Mouse (Mus musculus) activated CD4-positive, CD25-positive, alpha-beta regulatory T cell, adult 9 weeks (primary cell): ENCODE results near the gene Tmc6. TPM values are rescaled to one million over a fixed set of nuclear protein-coding genes. Genes with fewer than 3 reads are reported as not detected.

Experiments
- polyA plus RNA-seq: library from polyadenylated mRNA; unstranded; fragments of 100-300 nt; shearing (Covaris generic); gene quantifications from one replicate; pipeline ENCODE4 v1.2.1, GENCODE M21; 2017

Gene Tmc6
- polyA plus RNA-seq = 164 TPM

DNA sequence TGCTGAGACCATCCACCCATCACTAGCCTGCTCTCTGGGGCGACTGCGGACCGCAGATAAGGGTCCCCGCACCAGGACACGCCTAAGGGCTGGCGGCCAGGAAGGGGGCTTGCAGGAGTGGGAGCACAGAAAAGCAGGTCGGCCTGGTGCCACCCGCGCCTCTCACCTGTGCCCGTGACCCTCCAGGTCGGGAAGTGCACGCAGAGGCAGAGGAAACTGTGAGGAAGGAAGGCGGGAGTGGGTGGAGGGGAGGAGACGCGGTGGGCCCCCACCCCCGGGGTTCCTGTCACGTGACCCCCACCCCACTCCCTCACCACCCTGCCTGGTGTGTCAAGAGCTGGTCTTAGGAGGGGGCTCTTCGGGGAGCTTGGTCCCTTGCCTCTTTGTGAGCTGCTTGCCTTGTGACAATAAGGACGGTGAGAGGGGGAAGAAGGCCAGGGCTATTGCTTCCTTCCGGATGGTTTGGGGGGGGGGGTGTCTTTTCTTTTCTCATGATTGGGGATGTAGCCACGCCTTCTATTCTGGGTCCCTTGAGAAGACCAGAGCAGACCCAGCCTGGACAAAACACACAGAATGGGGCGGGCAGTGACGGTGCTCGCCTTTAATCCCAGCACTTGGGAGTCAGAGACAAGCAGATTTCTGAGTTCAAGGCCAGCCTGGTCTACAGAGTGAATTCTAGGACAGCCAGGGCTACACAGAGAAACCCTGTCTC lies at the start of gene Tmc6, which contains the start of gene Tmc8:
TSS of gene Tmc6 (minus strand) at position 206 of the 712 bp plus-strand sequence.
TSS of gene Tmc8 (plus strand) at position 84 of the 712 bp plus-strand sequence.

DNA sequence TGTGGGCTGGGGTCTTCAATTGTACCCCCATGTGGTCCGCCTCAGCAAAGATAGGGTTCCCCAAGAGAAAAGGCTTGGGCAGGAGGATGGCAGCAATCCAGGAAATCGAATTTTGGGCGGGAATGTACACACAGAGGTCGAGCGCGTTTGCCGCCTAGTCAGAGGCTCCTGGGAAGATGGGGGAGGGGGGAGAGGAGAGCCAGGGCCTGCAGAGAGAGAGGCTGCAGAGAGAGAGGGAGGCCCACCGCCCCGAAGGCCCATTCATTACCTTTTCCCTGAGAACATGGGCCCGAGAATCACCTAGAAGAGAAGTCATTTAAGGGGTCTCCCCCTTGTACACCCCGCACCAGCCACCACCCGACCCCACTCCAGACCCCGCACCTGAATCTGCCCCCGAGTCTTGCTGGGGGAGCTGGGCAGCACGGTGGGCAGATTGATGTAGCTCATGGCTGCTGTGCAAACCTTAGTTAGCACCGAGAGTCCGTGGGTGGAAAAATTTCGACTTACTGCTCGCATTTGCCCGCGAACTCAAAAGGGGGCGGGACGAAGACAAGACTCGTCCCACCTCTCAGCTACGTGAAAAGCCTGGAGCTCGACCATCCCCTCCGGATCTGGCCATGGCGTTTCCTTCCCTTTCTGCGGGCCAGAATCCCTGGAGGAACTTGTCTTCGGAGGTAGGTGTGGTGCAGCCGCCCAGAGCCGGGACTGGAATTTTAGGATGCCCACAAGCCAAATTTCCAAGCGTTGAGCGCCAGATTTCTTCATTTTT lies 43.5 kb upstream of the Tmc6 start, which contains the start of the genes Afmid and Tk1:
TSS of gene Afmid (plus strand) at position 592 of the 769 bp plus-strand sequence.
TSS of gene Tk1 (minus strand) at position 760 of the 769 bp plus-strand sequence.

DNA sequence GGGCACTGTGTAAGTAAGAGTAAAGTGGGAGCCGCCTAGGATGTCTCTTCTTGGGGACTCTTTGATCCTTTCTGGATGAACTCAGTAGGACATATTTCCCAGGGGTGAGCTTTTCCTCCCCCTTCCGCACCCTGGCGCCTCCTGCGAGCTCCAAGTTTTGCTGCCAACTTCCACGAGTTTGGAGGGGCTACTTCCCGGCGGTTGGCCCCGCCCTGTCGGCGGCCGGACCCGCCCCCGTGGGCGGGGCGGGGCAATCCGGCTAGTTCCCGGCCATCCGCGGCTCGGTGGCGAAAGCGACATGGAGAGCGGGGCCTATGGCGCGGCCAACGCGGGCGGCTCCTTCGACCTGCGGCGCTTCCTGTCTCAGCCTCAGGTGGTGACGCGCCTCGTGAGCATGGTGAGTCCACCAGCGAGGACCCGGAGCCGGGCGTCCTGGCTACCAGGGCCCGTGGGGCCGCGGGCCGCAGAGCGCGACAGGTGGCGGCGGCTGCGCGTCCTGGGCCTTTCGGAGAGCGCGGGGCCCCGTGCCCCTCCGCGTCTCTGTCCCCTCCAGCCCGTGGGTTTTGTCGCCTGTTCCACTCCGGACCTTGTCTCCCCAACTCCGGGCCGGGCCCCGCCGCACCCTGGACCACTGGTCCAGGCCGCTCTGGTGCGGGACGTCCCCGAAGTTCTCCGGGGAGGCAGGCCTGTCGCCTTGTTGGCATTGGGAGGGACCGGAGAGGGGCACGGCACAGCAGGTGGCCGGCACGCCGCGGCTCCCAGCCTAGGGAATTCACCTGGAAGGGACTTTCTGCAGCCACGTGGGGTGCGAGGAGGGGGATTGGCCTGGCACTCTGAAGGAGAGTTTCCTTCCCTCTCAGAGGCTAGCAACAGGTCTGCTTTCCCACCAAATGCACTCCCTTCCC lies 27.7 kb upstream of the Tmc6 start, which contains the start of the genes Gm20708 and Syngr2:
TSS of gene Gm20708 (plus strand) at position 262 of the 905 bp plus-strand sequence.
TSS of gene Syngr2 (plus strand) at position 262 of the 905 bp plus-strand sequence.

DNA sequence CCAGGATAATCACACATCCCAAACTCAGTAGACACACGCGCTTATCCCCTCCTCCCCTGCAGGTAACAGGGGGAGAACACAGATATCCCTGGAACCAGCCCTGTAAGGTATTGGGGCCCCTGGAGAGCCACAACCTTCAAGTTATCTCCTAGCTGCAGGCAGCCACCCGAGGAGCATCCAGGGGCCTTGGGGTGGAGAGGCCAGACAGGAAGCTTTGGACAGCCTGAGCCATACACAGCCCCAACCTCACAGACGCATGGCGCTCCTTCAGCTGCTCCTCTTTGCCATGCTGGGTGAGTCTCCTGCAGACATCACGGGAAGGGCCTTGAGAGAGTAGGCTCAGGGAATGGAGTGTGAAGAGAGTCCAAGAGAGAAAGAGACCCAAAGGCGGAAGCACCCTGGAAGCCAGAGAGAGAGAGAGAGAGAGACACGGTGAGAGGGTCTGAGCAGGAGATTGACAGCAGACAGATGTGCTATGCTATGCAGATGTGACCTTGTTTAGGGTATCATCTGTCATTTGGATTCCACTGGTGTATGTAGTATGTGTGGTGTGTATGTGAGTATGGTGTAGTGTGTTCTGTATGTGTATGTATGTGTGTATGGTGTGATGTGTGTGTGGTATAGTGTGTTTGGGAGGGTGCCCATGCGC lies 15.6 kb upstream of the Tmc6 start, which contains the start of gene 6030468B19Rik:
TSS of gene 6030468B19Rik (plus strand) at position 150 of the 649 bp plus-strand sequence.

Other genes starting within 250 kb of the Tmc6 start
- 8.4 TPM for gene Tnrc6c, start 127.9 kb downstream of the Tmc6 start, polyA plus RNA-seq
- gene Tmc8, start 122 bp downstream of the Tmc6 start, polyA plus RNA-seq = 144 TPM
- gene 6030468B19Rik, start 15.5 kb upstream of the Tmc6 start, polyA plus RNA-seq = not detected
- 4.7 TPM for gene Gm20708, start 27.5 kb upstream of the Tmc6 start, polyA plus RNA-seq
- gene Syngr2, start 27.5 kb upstream of the Tmc6 start, polyA plus RNA-seq = 194 TPM
- 25.4 TPM for gene Afmid, start 43.7 kb upstream of the Tmc6 start, polyA plus RNA-seq
- 37.5 TPM for gene Tk1, start 43.9 kb upstream of the Tmc6 start, polyA plus RNA-seq
- 26.0 TPM for gene Birc5, start 67.1 kb upstream of the Tmc6 start, polyA plus RNA-seq
- not detected for gene Tmem235, start 78.6 kb upstream of the Tmc6 start, polyA plus RNA-seq
- gene Tha1, start 91.3 kb upstream of the Tmc6 start, polyA plus RNA-seq = 20.2 TPM
- 60.7 TPM for gene Socs3, start 187.8 kb upstream of the Tmc6 start, polyA plus RNA-seq
- 36.6 TPM for gene Pgs1, start 204.1 kb upstream of the Tmc6 start, polyA plus RNA-seq